Mouse (Mus musculus): ENCODE data around the gene Fam32a. TPM values are rescaled to one million over a fixed set of nuclear protein-coding genes. Genes with fewer than 3 reads are reported as not detected.
A peak's percentile ranks its signal among the peaks of the same experiment; 100 is the strongest.

The Fam32a gene
- polyA plus RNA-seq, 1 experiment from 2014 or later = 77.6 TPM

DNA sequence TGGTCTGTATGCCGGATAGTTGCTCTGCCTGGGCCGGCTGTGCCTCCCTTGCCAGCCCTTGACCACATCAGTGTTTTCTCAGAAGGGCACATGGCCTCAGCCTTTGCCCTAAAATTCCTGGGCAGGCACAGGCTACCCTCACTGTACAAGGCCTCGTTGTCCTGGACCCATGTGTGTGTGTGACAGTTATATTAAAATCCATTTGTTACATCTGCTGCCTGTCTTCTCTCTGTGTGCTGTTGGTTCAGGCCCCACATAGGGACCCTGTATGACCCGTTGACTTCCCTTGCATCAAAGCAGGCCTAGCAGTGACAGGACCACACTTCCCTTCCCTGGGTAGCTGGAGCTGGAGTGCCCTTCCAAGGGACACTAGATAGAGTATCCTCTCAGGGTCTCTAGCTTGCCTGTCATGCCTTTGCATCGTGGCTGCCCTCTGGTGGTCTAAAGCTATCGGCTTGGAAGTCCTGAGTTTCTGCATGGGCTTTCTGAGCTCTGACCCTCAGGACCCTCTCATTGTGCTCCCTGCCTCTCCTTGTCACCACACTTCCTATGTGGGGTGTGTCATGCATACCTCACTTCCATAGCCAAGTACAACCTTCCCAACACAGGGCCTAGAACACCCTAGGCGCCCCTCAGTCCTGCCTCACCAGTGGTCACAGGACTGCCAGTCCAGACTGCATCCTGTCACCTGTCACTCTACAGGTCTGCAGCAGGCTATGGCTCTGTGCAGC, 37.8 kb downstream of the Fam32a start:
- DNase-seq (ENCODE audit: low spot score) = peak; percentile 55
- Histone ChIP-seq H3K9me3 (no peaks in the 10 kb centered on the region), H3K27ac (replicated peaks) (no peak overlapping the region), H3K4me3 (no peak overlapping the region), H3K4me1 (peaks cover 4% of the 10 kb centered on the region; the same call in 1 of the 2 replicates), H3K27me3 (replicated peaks; ENCODE audit: low read depth, poor library complexity, severe bottlenecking) (no peaks in the 10 kb centered on the region), H3K36me3 (replicated peaks) (peaks cover 34% of the 10 kb centered on the region)
- 54% methylated on average over 7 of the region's 7 CpGs for WGBS

DNA sequence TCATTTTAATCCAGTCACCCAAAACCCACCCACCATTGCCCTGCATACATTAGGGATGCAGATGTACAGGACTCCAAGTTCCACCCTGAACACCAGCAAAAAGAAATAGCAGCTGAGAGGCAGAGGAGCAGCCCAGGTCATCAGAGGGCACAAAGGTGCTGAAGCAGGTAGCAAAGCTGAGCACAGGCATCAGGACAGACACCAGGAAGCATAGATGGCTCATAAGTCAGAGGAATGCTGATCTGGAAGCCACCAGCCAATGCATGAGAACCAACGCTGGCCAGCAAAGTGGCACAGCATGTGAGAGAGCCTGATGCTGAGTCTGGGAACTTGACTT, 38.3 kb downstream of the Fam32a start:
- H3K36me3 ChIP-seq (replicated peaks) = peaks cover 28% of the 10 kb centered on the region
- no peaks in the 10 kb centered on the region for H3K27me3 ChIP-seq (replicated peaks; ENCODE audit: low read depth, poor library complexity, severe bottlenecking)
- no peak overlapping the region for H3K4me3 ChIP-seq
- 96% methylated on average over 1 of the region's 1 CpGs for WGBS
- peaks cover 4% of the 10 kb centered on the region; the same call in 1 of the 2 replicates for H3K4me1 ChIP-seq
- DNase-seq (ENCODE audit: low spot score) = no peak
- H3K27ac ChIP-seq (replicated peaks) = no peak overlapping the region
- H3K9me3 ChIP-seq = no peaks in the 10 kb centered on the region

DNA sequence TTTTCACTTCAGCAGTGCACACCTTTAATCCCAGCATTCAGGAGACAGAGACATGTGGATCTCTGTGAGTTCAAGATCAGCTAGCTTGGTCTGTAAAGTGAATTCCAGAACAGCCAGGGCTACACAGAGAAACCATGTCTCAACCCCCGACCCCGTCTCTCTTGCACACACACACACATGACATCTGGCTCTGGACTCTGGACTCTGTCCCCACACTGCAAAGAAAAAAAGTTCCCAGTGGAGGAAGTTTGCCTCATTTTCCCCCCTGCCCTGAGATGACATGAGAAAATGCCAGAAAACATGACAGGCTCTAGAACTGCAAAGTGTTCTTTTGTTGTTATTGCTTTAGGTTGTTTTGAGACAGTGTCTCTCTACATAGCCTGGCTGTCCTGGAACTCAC, 40.3 kb downstream of the Fam32a start:
- Histone ChIP-seq H3K27me3 (replicated peaks; ENCODE audit: low read depth, poor library complexity, severe bottlenecking) (no peaks in the 10 kb centered on the region), H3K9me3 (no peaks in the 10 kb centered on the region), H3K4me3 (no peak overlapping the region), H3K4me1 (peaks cover 4% of the 10 kb centered on the region; the same call in 1 of the 2 replicates), H3K27ac (replicated peaks) (no peak overlapping the region), H3K36me3 (replicated peaks) (peaks cover 9% of the 10 kb centered on the region)
- DNase-seq (ENCODE audit: low spot score) = no peak
- WGBS = 74% methylated on average over 2 of the region's 2 CpGs

DNA sequence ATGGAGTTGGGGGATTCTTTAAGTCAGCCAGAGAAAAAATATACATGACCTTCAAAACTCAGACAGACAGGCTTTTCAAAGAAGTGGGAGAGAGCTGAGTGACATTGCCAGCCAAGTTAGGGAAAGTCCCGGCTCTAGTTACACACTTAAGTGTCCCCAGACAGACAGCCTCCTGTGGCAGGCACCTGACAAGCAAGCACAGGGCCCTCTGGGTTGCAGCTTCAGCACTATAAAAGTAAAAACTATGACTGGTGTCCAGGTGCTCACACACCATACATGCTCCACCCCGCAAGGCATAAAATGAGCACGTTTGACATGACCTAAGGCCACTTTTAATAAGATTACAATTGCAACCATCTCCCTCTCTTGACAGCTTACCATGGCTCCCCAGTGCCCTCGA, 41.1 kb downstream of the Fam32a start:
- 50% methylated on average over 4 of the region's 4 CpGs for WGBS
- no peak overlapping the region for H3K4me3 ChIP-seq
- no peak overlapping the region for H3K27ac ChIP-seq (replicated peaks)
- peaks cover 9% of the 10 kb centered on the region for H3K36me3 ChIP-seq (replicated peaks)
- peaks cover 4% of the 10 kb centered on the region; the same call in 1 of the 2 replicates for H3K4me1 ChIP-seq
- no peaks in the 10 kb centered on the region for H3K27me3 ChIP-seq (replicated peaks; ENCODE audit: low read depth, poor library complexity, severe bottlenecking)
- DNase-seq (ENCODE audit: low spot score) = no peak
- no peaks in the 10 kb centered on the region for H3K9me3 ChIP-seq

DNA sequence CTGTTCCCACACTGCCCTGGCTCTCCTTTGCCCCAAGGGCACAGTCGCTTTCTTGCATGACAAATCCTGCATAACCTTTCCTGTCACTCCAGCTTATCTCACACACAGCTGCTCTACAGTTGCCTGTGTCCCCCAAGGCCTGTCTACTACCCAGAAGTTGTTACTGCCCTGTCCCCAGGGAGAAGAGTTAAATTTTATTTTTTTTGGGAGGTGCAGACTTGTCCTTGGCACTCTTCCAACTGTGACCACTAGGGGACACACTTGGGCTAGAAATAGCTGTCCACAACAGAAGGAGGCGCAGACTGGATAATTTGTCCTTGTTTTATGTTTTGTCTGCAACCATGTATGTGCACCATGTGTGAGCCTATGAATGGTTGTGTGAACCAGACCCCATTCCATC, 41.5 kb downstream of the Fam32a start:
- 26% methylated on average over 2 of the region's 2 CpGs for WGBS
- H3K4me1 ChIP-seq = peaks cover 4% of the 10 kb centered on the region; the same call in 1 of the 2 replicates
- H3K36me3 ChIP-seq (replicated peaks) = peaks cover 5% of the 10 kb centered on the region
- DNase-seq (ENCODE audit: low spot score) = peak; percentile 72
- no peaks in the 10 kb centered on the region for H3K9me3 ChIP-seq
- H3K4me3 ChIP-seq = no peak overlapping the region
- H3K27ac ChIP-seq (replicated peaks) = no peak overlapping the region
- no peaks in the 10 kb centered on the region for H3K27me3 ChIP-seq (replicated peaks; ENCODE audit: low read depth, poor library complexity, severe bottlenecking)

DNA sequence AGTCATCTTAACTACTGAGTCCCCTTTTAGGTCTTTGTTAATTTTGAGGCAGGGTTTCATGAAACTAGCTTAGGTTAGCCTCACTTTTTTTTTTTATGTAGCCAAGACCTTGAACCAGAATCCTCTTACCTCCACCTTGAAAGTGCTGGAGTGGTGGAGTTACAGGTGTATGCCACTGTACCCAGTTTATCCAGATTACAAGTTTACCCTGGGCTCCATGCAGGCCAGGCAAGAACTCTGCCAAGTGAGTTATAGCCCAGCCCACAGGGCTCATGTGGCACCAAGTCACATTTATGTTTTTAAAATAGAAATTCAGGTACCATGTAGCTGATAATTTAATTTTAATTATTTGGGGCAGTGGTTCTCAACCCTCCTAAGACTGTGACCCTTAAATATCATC, 41.9 kb downstream of the Fam32a start:
- no peak for DNase-seq (ENCODE audit: low spot score)
- Histone ChIP-seq H3K9me3 (no peaks in the 10 kb centered on the region), H3K4me3 (no peak overlapping the region), H3K27me3 (replicated peaks; ENCODE audit: low read depth, poor library complexity, severe bottlenecking) (no peaks in the 10 kb centered on the region), H3K4me1 (peaks cover 4% of the 10 kb centered on the region; the same call in 1 of the 2 replicates), H3K36me3 (replicated peaks) (peaks cover 5% of the 10 kb centered on the region), H3K27ac (replicated peaks) (no peak overlapping the region)

DNA sequence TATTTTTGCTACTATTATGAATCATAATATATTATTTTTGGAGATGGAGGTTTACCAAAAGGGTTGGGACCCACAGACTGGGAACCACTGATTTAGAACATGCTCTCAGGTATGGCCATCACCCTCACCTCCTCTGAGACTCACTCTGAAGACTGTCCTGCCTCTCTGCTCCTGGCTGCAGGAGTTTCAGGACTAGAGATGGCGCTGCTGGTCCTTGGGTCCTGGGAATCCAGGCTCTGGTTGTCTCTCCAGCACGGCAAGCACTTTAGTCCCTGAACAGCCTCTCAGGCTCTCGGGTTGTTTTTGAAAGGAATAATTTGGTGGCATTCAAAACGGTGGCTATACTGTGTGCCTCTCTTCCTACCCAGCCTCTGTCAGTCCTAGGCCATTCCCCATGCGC, 42.3 kb downstream of the Fam32a start:
- 54% methylated on average over 5 of the region's 5 CpGs for WGBS
- Histone ChIP-seq H3K9me3 (no peaks in the 10 kb centered on the region), H3K4me1 (peaks cover 4% of the 10 kb centered on the region; the same call in 1 of the 2 replicates), H3K4me3 (no peak overlapping the region), H3K36me3 (replicated peaks) (peaks cover 2% of the 10 kb centered on the region), H3K27ac (replicated peaks) (no peak overlapping the region), H3K27me3 (replicated peaks; ENCODE audit: low read depth, poor library complexity, severe bottlenecking) (no peaks in the 10 kb centered on the region)
- DNase-seq (ENCODE audit: low spot score) = no peak

DNA sequence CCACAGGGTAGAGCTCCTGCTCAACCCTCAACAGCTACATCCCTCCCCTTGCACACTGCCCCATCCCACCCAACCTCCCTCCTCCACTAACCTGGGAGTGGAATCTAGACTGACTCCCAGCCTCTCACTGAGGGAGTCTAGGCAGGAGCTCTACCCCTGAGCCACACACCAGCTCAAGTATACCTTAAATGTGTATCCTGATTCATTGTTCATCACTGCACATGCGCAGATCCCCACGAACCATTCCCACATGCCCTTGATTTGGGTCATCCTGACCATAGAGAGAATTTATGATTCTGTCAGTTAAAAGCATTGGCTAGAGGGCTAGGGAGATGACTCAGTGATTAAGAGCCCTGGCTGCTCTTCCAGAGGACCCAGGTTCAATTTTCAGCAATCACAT, 43.2 kb downstream of the Fam32a start:
- no peaks in the 10 kb centered on the region for H3K36me3 ChIP-seq (replicated peaks)
- no peaks in the 10 kb centered on the region for H3K27me3 ChIP-seq (replicated peaks; ENCODE audit: low read depth, poor library complexity, severe bottlenecking)
- peaks cover 4% of the 10 kb centered on the region; the same call in 1 of the 2 replicates for H3K4me1 ChIP-seq
- DNase-seq (ENCODE audit: low spot score) = no peak
- H3K27ac ChIP-seq (replicated peaks) = no peak overlapping the region
- 84% methylated on average over 2 of the region's 2 CpGs for whole genome bisulfite sequencing
- H3K9me3 ChIP-seq = no peaks in the 10 kb centered on the region
- H3K4me3 ChIP-seq = no peak overlapping the region

DNA sequence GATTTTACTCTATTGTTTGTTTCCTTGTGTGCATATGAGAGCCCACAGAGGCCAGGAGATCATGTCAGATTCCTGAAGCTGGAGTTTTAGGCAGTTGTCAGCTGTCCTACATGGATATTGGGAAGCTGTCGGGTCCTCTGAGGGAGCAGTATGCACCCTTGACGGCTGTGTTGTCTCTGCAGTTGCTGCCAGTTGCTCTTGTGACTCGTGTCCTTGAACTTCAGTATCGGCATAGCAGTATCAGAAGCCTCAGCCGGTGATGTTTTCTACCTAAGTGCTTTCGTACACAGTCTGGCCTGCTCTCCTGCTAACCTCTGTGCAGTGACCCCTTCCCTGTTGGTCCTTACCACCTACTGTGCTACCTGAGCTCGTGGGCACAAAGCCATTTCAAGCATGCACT, 43.9 kb downstream of the Fam32a start:
- H3K9me3 ChIP-seq = no peaks in the 10 kb centered on the region
- peaks cover 4% of the 10 kb centered on the region; the same call in 1 of the 2 replicates for H3K4me1 ChIP-seq
- no peaks in the 10 kb centered on the region for H3K27me3 ChIP-seq (replicated peaks; ENCODE audit: low read depth, poor library complexity, severe bottlenecking)
- H3K36me3 ChIP-seq (replicated peaks) = no peaks in the 10 kb centered on the region
- WGBS = 72% methylated on average over 7 of the region's 7 CpGs
- no peak overlapping the region for H3K27ac ChIP-seq (replicated peaks)
- no peak overlapping the region for H3K4me3 ChIP-seq
- no peak for DNase-seq (ENCODE audit: low spot score)

DNA sequence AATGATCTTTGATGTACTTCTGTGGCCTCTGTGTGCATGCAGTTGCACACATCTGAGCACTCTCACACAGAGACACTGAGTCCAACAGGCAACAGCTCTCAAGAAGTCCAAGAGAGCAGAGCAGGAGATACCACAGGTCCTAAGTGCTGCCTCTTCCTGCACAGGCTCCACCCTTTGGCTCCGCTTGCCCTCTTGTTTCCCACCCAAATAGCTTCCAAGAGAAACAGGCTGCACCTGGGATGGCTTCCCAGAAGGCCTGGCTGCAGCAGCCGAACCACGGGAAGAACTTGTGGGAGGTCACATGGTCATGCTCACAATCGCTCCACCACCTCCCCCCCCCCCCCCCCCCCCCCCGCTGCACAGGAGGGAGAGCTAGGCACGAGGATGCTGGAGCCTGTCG, 45.8 kb downstream of the Fam32a start:
- DNase-seq (ENCODE audit: low spot score) = no peak
- no peak overlapping the region for H3K4me3 ChIP-seq
- H3K27ac ChIP-seq (replicated peaks) = no peak overlapping the region
- peaks cover 4% of the 10 kb centered on the region; the same call in 1 of the 2 replicates for H3K4me1 ChIP-seq
- 69% methylated on average over 6 of the region's 7 CpGs for WGBS
- no peaks in the 10 kb centered on the region for H3K9me3 ChIP-seq
- H3K36me3 ChIP-seq (replicated peaks) = no peaks in the 10 kb centered on the region
- no peaks in the 10 kb centered on the region for H3K27me3 ChIP-seq (replicated peaks; ENCODE audit: low read depth, poor library complexity, severe bottlenecking)

DNA sequence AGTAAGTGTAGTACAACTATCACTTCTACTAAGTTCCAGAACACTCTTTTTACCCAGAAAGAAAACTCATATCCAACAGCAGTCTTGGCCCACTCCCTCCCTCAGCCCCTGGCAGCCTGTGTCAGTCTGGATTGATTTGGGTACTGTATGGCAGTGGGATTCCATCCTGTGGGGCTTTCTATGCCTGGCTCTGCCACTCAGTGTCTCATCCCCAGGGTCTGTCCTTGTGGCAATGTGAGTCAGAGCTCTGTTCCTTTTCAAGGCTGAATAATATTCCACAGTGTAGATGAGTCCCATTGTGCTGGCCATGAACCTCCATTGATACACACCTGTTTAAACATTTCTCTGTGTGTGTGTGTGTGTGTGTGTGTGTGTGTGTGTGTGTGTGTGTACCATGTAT, 47.1 kb downstream of the Fam32a start:
- no peak for DNase-seq (ENCODE audit: low spot score)
- Histone ChIP-seq H3K27me3 (replicated peaks; ENCODE audit: low read depth, poor library complexity, severe bottlenecking) (no peaks in the 10 kb centered on the region), H3K4me3 (no peak overlapping the region), H3K9me3 (no peaks in the 10 kb centered on the region), H3K27ac (replicated peaks) (no peak overlapping the region), H3K4me1 (no peaks in the 10 kb centered on the region), H3K36me3 (replicated peaks) (no peaks in the 10 kb centered on the region)

DNA sequence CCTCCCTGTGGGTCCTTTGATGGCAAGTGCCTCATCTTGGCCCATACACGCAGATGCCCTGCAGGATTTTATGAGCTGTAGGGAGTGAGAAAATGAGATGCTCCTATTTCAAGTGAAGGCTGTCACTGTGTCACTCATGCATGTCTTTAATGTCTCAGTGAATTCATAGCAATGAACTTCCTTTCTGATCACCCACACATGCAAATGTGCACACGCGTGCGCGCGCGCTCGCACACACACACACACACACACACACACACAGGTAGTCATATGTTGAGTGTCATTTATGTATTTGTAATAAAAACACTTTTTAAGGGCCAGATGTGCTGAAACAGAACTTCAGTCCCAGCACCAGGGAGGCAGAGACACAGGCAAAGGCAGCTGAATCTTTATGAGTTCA, 47.6 kb downstream of the Fam32a start:
- WGBS = 95% methylated on average over 8 of the region's 8 CpGs
- H3K4me3 ChIP-seq = no peak overlapping the region
- no peaks in the 10 kb centered on the region for H3K27me3 ChIP-seq (replicated peaks; ENCODE audit: low read depth, poor library complexity, severe bottlenecking)

DNA sequence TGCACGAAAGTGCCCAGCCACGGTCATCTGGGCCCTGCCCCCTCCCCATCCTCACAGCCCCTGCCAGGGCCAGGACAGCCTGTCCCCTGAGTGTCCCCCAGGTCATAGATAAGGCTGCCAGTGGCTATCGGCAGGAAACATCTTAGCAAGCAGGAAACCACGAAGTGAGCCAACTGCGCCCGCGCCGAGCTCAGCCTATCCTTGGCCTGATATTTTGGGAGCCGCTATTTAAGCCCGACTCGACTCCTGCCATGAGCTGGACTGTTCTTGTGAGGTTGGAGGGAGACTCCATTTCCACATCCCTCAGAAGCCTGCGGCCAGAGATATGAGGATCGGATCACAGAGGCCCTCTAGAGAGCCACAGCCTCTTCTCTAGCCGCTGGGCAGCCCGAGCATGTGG, 48.8 kb downstream of the Fam32a start:
- no peaks in the 10 kb centered on the region for H3K36me3 ChIP-seq (replicated peaks)
- DNase-seq (ENCODE audit: low spot score) = peak; percentile 42
- H3K27ac ChIP-seq (replicated peaks) = peak overlapping the region; percentile 24; the same call in 1 of the 2 replicates
- no peak overlapping the region for H3K4me3 ChIP-seq
- no peaks in the 10 kb centered on the region for H3K27me3 ChIP-seq (replicated peaks; ENCODE audit: low read depth, poor library complexity, severe bottlenecking)
- no peaks in the 10 kb centered on the region for H3K9me3 ChIP-seq
- 83% methylated on average over 15 of the region's 15 CpGs for WGBS
- no peaks in the 10 kb centered on the region for H3K4me1 ChIP-seq

More for the DNA sequence above, 47.6 kb downstream of the Fam32a start:
- Histone ChIP-seq H3K27ac (replicated peaks) (no peak overlapping the region), H3K36me3 (replicated peaks) (no peaks in the 10 kb centered on the region), H3K9me3 (no peaks in the 10 kb centered on the region), H3K4me1 (no peaks in the 10 kb centered on the region)
- DNase-seq (ENCODE audit: low spot score) = no peak
